Mouse (Mus musculus) hindbrain, embryonic 15.5 days (tissue): ENCODE measurements around the gene Best2. TPM values are rescaled to one million over a fixed set of nuclear protein-coding genes. Genes with fewer than 3 reads are reported as not detected.

Experiments used
- ATAC-seq: fragments of 200-750 bp; cut with Nextera tagmentation; 2 replicates; pipeline ENCODE4 v1.8.0; 2017; ENCODE audit warnings: low read depth, moderate number of reproducible peaks, moderate TSS enrichment; ENCODE audit not compliant: low FRiP score
- H3K27ac ChIP-seq: fragments of 300-500 bp; sonication (generic); replicated peaks from 2 replicates; pipeline ENCODE4 v1.5.1; 2015; ENCODE audit warnings: mild to moderate bottlenecking, inconsistent platforms
- H3K27me3 ChIP-seq: fragments of 300-500 bp; sonication (generic); 2 replicates; pipeline ENCODE4 v1.6.1; 2015; ENCODE audit warnings: control low read depth, inconsistent platforms
- H3K36me3 ChIP-seq: fragments of 300-500 bp; sonication (generic); 2 replicates; pipeline ENCODE4 v1.6.1; 2015; ENCODE audit warnings: control low read depth, inconsistent platforms
- H3K4me1 ChIP-seq: fragments of 300-500 bp; sonication (generic); replicated peaks from 2 replicates; pipeline ENCODE4 v1.6.1; 2015; ENCODE audit warnings: control low read depth, inconsistent platforms
- H3K4me2 ChIP-seq: fragments of 300-500 bp; sonication (generic); 2 replicates; pipeline ENCODE4 v1.6.1; 2015; ENCODE audit warnings: moderate library complexity, mild to moderate bottlenecking, inconsistent platforms
- H3K4me3 ChIP-seq: fragments of 300-500 bp; sonication (generic); 2 replicates; pipeline ENCODE4 v1.5.1; 2015; ENCODE audit warnings: mild to moderate bottlenecking, inconsistent platforms
- H3K9ac ChIP-seq: fragments of 300-500 bp; sonication (generic); 2 replicates; pipeline ENCODE4 v1.6.1; 2015; ENCODE audit warnings: inconsistent platforms
- H3K9me3 ChIP-seq: fragments of 300-500 bp; sonication (generic); 2 replicates; pipeline ENCODE4 v1.6.1; 2016; ENCODE audit warnings: control low read depth, inconsistent platforms
- WGBS: fragments of 180-500 bp; shearing (Covaris S2); methylation state at CpG from one replicate; pipeline ENCODE4 v1.1.7; 2015; 5-methylcytosine and 5-hydroxymethylcytosine counted together
- polyA plus RNA-seq: library from polyadenylated mRNA; unstranded; fragments of >200 nt; fragmentation: Nextera tagmentation; extraction: Ambion mirVana; gene quantifications from 2 replicates; pipeline ENCODE4 v1.2.1, GENCODE M21; 2015

Best2 gene
- polyA plus RNA-seq, 1 experiment from 2014 or later: not detected

DNA sequence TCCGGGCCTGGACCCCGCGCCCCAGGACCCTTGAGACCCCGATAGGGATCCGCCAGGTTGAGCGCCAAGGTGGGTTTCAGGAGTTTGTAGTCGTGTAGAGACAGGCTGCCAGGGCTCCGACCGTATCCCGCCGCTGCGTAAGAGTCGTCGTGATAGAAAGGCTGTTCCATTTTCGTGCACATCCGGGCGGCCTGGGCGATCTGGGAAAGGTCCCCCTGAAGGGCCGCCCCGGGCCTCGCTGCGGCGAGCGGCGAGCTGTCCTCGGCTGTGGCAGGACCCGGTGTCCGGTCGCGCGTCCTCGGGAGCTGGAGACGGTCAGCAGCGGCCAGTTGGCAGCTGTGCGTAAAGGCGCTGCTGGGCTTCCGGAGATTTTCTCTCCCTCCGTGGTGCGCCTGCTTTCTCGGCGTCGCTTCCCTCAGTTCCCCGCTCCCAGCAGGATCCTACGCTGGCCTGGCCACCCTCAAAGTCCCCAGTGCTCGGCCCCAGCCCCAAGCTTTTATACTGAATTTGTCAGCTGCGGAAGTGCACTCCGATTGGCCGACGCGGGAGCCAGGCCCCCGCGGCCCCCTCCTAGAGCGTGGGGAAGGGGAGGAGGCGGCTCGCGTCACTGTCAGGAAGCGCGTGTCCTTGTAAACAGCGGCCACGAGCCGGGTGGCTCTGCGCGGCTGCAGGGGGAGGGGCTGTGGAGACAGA, 35.9 kb downstream of the Best2 start, which contains the start of gene Junb:
Junb (minus strand) TSS at position 471 of the 693 bp plus-strand sequence.
- Histone ChIP-seq H3K9me3 (no peaks in the 10 kb centered on the region), H3K4me1 (peaks cover 74% of the 10 kb centered on the region), H3K27ac (peak within 1 kb of the TSS; percentile 47), H3K4me2 (peak within 1 kb of the TSS; percentile 82), H3K27me3 (no peaks in the 10 kb centered on the region), H3K9ac (peak within 1 kb of the TSS; percentile 45), H3K36me3 (peaks cover 13% of the 10 kb centered on the region), H3K4me3 (peak within 1 kb of the TSS; percentile 44)
- under 1% methylated on average over 63 of the region's 63 CpGs for WGBS
- ATAC-seq: peak; percentile 58

DNA sequence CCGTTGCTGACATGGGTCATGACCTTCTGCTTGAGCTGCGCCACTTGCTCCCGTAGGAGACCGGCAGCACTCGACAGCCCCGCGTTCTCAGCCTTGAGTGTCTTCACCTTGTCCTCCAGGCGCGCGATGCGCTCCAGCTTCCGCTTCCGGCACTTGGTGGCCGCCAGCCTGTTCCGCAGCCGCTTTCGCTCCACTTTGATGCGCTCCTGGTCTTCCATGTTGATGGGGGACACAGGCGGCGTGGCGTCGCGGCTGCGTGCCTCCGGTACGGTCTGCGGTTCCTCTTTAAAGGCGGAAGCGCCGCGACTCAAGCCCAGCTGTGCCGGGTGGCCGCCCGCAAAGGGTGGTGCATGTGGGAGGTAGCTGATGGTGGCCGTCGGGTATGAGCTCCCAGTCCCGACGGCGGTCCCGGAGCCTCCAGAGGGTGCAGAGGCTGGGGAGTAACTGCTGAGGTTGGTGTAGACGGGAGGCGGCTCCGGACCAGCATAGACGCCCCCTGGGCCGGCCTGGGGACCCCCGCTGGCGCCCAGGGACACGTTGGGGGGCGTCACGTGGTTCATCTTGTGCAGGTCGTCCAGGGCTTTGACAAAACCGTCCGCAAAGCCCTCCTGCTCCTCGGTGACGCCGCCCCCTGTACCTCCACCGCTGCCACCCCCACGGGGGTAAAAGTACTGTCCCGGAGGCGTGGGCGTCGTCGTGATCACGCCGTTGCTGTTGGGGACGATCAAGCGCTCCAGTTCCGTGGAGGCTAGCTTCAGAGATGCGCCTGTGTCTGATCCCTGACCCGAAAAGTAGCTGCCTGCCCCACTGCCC, 36.7 kb downstream of the Best2 start:
- Histone ChIP-seq H3K4me1 (peaks cover 74% of the 10 kb centered on the region), H3K27ac (no peak overlapping the region), H3K4me2 (peak overlapping the region; percentile 82), H3K9me3 (no peaks in the 10 kb centered on the region), H3K4me3 (peak overlapping the region; percentile 44), H3K36me3 (peaks cover 19% of the 10 kb centered on the region), H3K27me3 (no peaks in the 10 kb centered on the region), H3K9ac (peak overlapping the region; percentile 45)
- ATAC-seq: no peak
- 1% methylated on average over 69 of the region's 70 CpGs for WGBS

DNA sequence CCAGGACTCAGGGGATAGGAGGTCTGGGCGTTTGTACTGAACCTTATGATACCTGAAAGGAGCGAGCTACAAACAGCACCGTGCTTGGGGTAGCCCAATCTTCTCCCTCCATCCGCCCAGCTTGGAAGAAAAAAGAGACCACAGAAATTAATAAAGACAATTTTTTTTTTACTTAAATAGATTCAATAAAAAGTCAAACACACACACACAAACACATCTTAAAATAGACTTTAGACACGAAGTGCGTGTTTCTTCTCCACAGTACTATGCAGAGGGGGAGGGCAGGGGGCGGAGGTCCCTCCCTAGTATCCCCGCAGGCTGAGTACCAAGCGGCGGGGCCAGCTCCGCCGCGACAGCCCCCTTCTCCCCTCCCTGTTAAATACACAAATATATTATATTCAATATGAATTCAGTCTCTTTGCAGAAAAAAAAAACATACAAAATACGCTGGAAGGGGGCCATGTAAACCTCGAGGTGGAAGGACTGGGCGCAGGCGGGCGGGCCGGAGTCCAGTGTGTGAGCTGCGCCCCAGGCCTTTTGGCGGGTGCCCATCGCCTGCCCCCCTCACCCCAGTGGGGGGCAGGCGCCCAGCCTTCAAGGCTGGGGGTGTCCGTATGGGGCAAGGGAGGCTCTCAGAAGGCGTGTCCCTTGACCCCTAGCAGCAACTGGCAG, 37.4 kb downstream of the Best2 start:
- Histone ChIP-seq H3K9ac (peak overlapping the region; percentile 45), H3K27me3 (no peaks in the 10 kb centered on the region), H3K4me3 (peak overlapping the region; percentile 44), H3K9me3 (no peaks in the 10 kb centered on the region), H3K27ac (peak overlapping the region; percentile 56), H3K4me2 (peak overlapping the region; percentile 82), H3K4me1 (peaks cover 73% of the 10 kb centered on the region), H3K36me3 (peaks cover 26% of the 10 kb centered on the region)
- WGBS: 1% methylated on average over 24 of the region's 25 CpGs
- no peak for ATAC-seq

DNA sequence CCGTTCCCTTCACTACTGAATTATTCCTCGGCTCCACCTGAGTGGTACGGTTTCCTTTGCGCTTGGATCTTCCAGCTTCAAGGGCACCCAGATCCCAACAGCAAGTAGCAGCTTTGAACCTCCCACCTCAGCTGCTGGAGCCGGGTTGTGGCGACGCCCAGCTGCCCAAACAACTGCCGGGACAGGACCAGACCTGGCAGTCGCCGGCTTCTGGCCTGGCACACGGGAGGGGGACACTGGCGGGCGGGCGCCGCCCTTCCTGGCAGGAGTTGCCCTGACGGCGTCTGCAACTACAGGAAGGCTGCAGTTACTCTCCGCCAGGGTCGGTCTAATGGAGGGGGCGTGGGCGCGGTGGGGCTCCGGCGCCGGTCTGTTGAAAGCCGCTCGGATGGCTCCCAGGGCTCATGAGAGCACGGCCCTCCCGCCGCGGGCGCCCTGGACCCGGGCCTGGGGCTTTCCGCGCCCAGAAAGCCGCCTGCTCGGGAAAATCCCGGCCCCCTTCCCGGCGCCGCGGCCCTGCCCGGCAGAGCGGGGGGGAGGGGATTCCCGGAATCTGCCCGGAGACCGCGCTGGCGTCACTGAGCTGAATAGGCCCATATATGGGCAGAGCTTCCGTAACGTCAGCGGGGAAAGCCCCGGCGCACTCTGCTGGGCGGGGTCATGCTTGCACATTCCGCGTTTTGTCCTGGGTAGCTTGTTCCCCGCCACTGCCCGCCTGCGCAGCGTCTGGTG, 38.1 kb downstream of the Best2 start:
- WGBS: 1% methylated on average over 61 of the region's 61 CpGs
- Histone ChIP-seq H3K9me3 (no peaks in the 10 kb centered on the region), H3K27ac (peak overlapping the region; percentile 56), H3K9ac (peak overlapping the region; percentile 45), H3K4me3 (peak overlapping the region; percentile 44), H3K36me3 (peaks cover 33% of the 10 kb centered on the region), H3K27me3 (no peaks in the 10 kb centered on the region), H3K4me1 (peaks cover 72% of the 10 kb centered on the region), H3K4me2 (peak overlapping the region; percentile 82)
- ATAC-seq: peak; percentile 75

DNA sequence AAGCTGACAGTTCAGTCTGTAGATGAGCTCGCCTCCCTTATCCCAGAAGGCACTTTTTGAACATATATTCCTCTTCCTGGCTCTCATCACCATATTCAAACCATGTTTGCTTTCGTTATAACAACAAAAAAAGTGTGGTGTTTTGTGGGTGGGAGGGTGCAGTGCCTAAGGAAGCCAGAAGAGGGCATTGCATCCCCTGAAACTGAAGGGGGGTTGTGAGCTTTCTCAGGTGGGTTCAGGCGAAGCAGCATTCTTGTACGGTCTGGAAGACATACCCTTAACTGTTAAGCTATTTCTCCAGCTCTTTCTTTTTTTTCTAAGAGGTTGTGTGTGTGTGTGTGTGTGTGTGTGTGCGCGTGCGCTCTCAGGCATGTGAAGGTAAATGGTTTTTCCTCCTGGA, 38.9 kb downstream of the Best2 start:
- WGBS: 37% methylated on average over 7 of the region's 7 CpGs
- H3K9me3 ChIP-seq: no peaks in the 10 kb centered on the region
- no peak for ATAC-seq
- no peaks in the 10 kb centered on the region for H3K27me3 ChIP-seq
- H3K36me3 ChIP-seq: peaks cover 34% of the 10 kb centered on the region
- H3K9ac ChIP-seq: no peak overlapping the region
- peak overlapping the region; percentile 44; the same call in 1 of the 2 replicates for H3K4me3 ChIP-seq
- peak overlapping the region; percentile 82 for H3K4me2 ChIP-seq
- H3K27ac ChIP-seq: no peak overlapping the region
- H3K4me1 ChIP-seq: peaks cover 72% of the 10 kb centered on the region

DNA sequence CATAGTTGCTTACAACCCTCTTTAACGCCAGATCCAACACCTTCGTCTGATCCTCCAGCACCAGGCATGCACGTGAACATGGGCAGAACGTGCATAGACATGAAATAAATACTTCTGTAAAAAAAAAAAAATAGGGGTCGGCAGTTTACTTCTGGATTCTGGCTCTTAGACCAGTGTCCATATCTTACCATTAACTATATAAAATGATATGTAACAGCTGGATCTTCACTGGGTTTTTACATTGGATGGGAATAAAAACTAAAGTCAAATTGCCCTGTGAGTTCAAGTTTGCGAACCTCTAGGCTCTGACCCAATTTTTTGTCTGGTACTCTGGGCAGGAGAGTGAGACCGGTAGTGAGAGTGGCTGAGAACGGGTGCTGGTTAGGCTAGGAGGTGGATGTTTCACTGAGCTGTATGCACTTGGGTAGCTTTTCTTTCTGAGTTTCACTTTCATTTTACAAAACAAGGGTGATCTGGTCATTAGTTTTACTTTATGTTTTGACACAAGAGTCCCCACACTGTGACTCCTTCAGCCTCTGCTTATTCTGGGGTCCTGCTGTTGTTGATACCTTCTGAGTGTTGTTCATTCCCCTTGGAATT, 39.7 kb downstream of the Best2 start:
- 83% methylated on average over 8 of the region's 8 CpGs for WGBS
- H3K4me2 ChIP-seq: no peak overlapping the region
- H3K27ac ChIP-seq: no peak overlapping the region
- H3K9ac ChIP-seq: no peak overlapping the region
- ATAC-seq: no peak
- H3K27me3 ChIP-seq: no peaks in the 10 kb centered on the region
- peaks cover 34% of the 10 kb centered on the region for H3K36me3 ChIP-seq
- H3K4me1 ChIP-seq: peaks cover 65% of the 10 kb centered on the region
- H3K9me3 ChIP-seq: no peaks in the 10 kb centered on the region
- H3K4me3 ChIP-seq: no peak overlapping the region

DNA sequence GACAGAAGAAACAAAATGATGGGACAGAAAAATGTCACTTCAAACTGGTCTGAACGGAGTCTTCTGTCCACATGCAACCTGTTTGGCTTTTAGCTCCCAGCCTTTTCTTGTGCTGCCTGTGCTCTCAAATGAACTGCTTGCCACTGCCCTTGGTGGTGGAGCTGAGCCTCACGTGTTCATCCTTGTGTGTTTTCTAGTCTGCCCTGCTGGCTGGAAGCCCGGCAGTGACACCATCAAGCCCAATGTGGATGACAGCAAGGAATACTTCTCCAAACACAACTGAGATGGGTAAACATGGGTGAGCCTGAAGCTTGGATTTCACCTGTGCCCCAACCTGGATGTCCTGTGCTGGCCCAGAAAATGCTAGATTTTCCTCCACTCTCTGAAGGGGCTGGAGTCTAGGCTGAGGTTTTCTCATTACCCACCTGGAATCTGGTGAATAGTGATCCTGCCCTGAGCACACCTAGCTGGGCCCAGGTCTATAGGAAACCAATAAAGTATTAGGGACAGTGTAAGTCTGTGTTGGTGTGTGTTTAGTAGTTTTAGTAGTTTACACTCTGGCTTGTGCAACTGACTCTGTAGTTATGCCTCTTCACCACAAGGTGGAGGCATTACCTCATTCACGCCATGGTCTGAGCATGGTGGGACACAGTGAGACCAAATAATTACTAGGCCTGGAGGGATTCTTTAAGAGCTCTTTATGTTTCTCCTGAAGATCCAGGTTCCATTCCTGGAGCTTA, 40.4 kb downstream of the Best2 start:
- Histone ChIP-seq H3K9ac (no peak overlapping the region), H3K4me1 (peaks cover 59% of the 10 kb centered on the region), H3K9me3 (no peaks in the 10 kb centered on the region), H3K36me3 (peaks cover 34% of the 10 kb centered on the region), H3K4me2 (no peak overlapping the region), H3K27ac (no peak overlapping the region), H3K4me3 (no peak overlapping the region), H3K27me3 (no peaks in the 10 kb centered on the region)
- no peak for ATAC-seq
- WGBS: 60% methylated on average over 4 of the region's 4 CpGs

DNA sequence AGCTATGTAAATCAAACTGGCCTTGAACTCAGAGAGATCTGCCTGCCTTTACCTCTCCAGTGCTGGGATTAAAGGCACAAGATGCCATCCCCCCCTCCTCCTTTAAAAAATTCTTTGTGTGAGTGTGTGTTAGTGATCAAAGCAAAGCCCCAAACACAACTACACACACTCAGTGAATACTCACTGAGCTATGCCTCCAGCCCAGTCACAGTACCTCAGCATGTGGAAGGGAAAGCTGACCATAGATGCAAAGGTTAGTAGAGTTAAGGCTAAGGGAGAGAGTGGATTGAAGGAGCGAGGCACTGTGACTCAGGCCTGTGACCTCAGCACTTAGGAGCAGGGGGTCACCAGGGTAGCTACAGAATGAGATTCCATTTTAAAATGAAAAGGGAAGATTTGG, 41.3 kb downstream of the Best2 start:
- ATAC-seq: no peak
- H3K27ac ChIP-seq: no peak overlapping the region
- no peaks in the 10 kb centered on the region for H3K9me3 ChIP-seq
- peaks cover 34% of the 10 kb centered on the region for H3K36me3 ChIP-seq
- peaks cover 59% of the 10 kb centered on the region for H3K4me1 ChIP-seq
- no peak overlapping the region for H3K4me3 ChIP-seq
- 86% methylated on average over 1 of the region's 1 CpGs for WGBS
- H3K27me3 ChIP-seq: no peaks in the 10 kb centered on the region
- no peak overlapping the region for H3K9ac ChIP-seq
- no peak overlapping the region for H3K4me2 ChIP-seq

DNA sequence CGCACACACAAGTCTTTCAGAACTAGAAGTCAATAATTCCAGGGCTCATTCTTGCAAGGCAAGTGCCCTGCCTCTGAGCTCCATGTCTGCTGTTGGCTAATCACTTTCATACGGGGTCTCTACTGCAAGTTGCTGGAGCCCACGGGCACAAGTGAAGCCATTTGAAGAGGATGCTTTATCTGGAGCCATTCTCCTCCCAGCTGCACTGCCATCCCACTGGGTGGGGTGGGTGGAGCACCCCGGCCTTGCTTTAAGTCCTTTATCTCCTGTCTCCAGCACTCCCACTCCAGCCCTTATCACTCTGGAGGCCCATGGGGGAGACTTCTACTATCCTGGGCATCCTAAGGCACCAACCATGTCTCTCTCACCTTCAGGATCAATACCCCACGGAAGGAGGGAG, 43.4 kb downstream of the Best2 start:
- Histone ChIP-seq H3K4me3 (peak overlapping the region; percentile 69), H3K36me3 (peaks cover 34% of the 10 kb centered on the region), H3K4me1 (peaks cover 52% of the 10 kb centered on the region), H3K27ac (no peak overlapping the region), H3K27me3 (no peaks in the 10 kb centered on the region), H3K9me3 (no peaks in the 10 kb centered on the region), H3K4me2 (peak overlapping the region; percentile 72), H3K9ac (peak overlapping the region; percentile 82)
- ATAC-seq: no peak
- whole genome bisulfite sequencing: 66% methylated on average over 5 of the region's 5 CpGs

DNA sequence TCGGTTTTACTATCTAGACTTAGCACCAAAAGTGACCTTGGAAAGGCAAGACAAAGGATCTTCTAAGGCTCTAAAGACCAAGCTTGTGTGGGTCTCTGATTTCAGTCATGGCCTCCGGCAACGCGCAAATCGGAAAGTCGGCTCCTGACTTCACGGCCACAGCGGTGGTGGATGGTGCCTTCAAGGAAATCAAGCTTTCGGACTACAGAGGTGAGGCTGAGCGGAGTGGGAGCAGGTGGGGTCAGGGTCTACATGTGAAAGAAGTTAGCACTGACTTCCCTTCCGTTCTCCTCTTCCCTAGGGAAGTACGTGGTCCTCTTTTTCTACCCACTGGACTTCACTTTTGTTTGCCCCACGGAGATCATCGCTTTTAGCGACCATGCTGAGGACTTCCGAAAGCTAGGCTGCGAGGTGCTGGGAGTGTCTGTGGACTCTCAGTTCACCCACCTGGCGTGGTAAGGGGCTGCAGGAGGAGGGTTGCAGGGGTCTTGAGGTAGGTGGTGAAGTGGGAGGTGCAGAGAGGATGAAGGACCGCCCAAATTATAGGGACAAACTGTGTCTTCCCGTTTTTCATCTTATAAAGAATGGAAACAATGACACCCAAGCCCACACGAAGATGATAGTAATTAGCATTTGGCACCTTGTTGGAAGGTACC, 44.1 kb downstream of the Best2 start:
- ATAC-seq: no peak
- no peaks in the 10 kb centered on the region for H3K9me3 ChIP-seq
- peak overlapping the region; percentile 90 for H3K27ac ChIP-seq
- peak overlapping the region; percentile 69 for H3K4me3 ChIP-seq
- peaks cover 33% of the 10 kb centered on the region for H3K36me3 ChIP-seq
- WGBS: 6% methylated on average over 21 of the region's 21 CpGs
- peak overlapping the region; percentile 72 for H3K4me2 ChIP-seq
- peaks cover 49% of the 10 kb centered on the region for H3K4me1 ChIP-seq
- H3K27me3 ChIP-seq: no peaks in the 10 kb centered on the region
- H3K9ac ChIP-seq: peak overlapping the region; percentile 82
